Mouse (Mus musculus) T-helper 2 cell (primary cell): ENCODE data around the gene Npr1.

ENCODE experiments used
- in situ Hi-C: fragments of 300-600 bp; cut with MboI, MseI; formaldehyde crosslinking; loops from one replicate; pipeline ENCODE4 v1.15.1; 2025; ENCODE audit warnings: high pct_unique_total_duplicates

Npr1 gene

GRCm38 (mm10) chr3:90465686-90466310, at the start of gene Npr1:
Gene Npr1, minus strand, starts transcription at chr3:90465866.
- in situ Hi-C loops = loop anchor here (10.0 kb wide), 1 partner anchor 51 kb away; no protein-coding TSS in a partner anchor

- in situ Hi-C loops = loop anchor here (5.0 kb wide), 1 partner anchor 87 kb away; the partner anchor contains the start of genes Gm42674 and S100a4
These were observed 49.6 kb upstream of the Npr1 start for GRCm38 (mm10) chr3:90515242-90515641.

GRCm38 (mm10) chr3:90514691-90515090, 49.0 kb upstream of the Npr1 start:
- in situ Hi-C loops = loop anchor here (5.0 kb wide), 1 partner anchor 88 kb away; the partner anchor contains the start of genes Gm42674 and S100a4

DNA sequence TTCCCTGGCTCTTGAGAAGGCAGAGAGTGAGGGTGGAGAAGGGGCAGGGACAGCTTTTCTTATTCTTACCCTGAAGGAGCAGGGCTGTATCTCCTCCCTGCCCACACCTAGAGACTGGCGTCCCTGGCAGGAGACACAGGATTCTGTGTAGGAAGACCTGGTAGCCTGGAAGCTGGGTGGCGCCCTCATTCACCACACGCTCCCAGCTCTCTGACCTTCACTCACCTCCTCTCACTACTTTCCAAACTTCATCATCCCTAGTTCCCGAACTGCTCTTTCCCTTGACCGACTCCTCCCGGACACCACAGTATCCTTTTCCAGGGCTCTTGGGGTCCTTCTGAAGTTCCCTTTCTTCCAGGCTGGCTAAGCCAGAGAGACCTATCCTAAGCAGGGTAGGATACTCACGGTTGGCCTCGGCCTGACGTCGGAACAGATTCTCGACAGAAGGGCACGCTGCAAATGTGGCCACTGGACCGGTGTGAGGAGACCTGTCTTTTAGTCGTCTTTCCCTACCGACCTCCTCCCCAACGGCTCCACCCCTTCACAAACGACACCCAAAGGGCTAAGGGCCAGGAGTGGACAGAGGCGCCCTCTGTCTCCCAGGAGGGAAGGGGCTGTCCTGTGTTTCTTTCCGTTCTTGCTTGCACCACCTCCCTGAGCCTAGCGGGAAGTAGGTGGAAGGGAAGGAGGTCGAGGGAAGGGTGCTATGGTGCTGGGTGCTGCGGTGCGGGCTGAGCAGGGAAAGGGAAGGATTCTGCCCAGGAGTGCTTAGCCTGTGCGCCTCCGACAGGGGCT, 48.3 kb upstream of the Npr1 start, which contains the start of the genes S100a1 and S100a13:
Gene S100a1, minus strand, starts transcription at position 597 of the 795 bp plus-strand sequence.
Gene S100a13, plus strand, starts transcription at position 640 of the 795 bp plus-strand sequence.
- in situ Hi-C loops = no loop called here

DNA sequence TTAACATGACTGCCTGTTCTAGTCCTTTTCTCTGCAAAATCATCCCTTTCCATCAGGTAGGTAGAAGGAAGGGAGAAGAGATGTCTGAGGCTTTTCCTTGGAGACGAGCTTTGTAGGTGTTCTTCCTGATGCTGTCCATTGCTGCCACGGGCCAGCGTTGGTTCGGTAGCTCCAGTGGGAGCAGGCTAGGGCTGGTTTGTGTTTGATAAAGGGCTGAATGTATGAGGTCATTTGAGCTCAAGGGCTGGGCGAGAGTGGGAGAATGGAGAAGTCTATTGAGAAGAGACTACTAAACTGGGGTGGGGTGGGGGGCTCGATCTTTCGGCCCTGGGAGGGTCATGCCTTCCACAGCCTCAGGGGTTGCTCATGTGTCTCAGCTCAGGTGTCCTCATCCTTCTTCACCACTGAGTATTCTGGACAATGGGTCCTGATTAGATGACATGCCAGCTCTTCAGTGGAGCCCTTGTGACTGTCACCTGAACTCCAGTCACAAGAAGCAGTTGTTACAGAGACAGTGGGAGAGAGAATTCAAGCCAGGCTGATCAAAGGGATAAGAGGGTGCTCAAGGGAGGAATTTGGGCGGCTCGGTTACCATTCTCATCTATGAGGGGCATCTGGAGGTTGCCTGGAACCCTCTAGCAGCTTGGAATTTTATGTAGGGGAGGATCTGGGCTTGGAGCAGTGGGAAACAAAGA, 47.4 kb upstream of the Npr1 start:
- in situ Hi-C loops = no loop called here

DNA sequence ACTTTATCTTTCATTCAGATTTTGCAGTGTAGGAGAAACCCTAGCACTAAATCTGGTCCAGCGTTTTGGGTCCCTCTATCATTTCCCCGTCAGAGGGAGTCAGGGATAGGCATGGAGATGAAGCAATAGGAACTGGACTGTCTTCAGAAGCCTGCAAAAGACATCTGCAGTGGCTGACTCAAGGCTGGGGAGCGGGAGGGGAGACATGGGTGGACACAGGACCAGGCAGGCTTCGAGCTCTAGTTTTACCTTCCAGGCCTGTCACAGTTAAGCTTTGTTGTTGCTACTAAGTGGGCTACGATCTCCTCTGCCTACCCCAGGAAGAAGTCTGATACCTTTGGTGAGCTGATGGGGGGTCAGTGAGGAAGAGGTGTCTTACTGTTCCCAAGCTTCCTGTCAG, 46.6 kb upstream of the Npr1 start:
- in situ Hi-C loops = no loop called here

DNA sequence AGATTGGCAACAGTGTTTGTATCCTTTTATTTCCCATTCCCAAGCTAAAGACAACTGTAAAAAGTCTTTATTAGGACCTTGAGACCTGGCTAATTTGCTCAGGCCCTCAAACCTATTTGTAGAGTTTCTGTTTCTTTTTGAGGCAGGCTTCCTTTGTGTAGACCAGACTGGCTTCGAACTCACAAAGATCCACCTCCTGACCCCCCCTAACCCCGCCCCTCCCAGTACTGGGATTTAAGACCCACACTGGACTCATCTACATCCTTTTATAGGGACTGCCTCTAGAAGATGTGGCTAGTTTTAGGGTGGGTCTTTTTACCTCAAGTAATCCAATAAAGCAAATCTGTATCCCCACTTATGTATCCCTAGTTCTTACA, 44.1 kb upstream of the Npr1 start:
- in situ Hi-C loops = loop anchor here (10.0 kb wide), 1 partner anchor 1155 kb away; no protein-coding TSS in a partner anchor

DNA sequence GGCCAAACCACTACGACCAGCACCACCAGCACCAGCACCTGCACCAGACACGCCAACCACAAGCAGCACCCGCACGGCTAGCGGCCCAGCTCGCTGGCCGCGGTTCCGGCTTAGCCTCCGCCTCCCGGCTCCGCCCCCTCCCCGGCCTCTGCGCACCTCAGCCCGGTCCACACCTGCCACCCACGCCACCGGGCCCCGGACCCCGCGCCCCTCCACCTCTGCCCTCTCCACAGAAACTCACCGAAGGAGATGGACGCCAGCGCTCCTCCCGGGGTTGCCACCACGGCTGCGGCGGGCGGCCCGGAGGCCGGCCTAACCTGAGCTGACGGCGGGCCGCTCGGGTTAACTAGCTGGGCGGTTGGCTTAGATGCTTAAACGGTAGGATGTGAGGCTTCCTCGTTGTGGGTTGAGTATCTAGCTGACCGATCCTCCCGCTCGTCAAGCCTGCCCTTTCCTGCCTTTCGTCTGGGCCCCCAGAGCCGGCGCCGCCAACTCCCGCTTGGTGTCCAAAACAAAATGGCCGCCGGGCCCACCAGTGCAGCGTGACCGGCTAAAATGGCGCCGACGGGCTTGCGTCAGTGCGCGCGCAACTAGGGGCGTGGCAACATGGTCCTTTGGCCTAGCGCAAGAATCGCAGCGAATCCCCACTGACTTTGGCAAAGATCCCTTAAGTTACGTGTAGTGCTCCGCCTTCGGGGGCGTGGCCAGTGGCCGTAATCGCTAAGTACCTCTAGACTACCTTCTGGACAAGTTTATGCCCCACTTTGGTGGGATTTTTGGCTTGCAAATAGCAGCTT, 43.5 kb upstream of the Npr1 start, which contains the start of gene Chtop:
Gene Chtop, minus strand, starts transcription at position 549 of the 797 bp plus-strand sequence.
- in situ Hi-C loops = loop anchor here (10.0 kb wide), 1 partner anchor 1154 kb away; no protein-coding TSS in a partner anchor

- in situ Hi-C loops = loop anchor here (10.0 kb wide), 1 partner anchor 1154 kb away; no protein-coding TSS in a partner anchor
These were observed 42.8 kb upstream of the Npr1 start for GRCm38 (mm10) chr3:90508287-90508949.

DNA sequence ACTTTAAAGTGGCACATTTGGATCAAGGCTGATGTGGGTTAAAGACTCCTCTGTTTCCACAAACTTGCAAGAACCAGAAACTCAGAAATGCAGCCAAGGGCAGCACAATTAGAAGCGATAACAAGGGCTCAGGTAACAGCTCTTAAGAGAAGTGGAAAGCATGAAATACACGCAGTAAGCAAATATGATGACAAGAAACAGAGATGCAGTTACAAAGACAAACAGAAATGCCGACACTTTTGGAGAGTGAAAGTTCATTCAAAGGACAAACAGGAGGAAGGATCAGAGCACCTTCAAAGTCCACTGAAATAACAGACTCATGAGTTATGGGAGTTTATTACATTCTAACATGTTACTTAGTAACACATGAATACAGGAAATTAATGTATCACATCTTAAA, 40.7 kb upstream of the Npr1 start:
- in situ Hi-C loops = loop anchor here (10.0 kb wide), 1 partner anchor 1152 kb away; no protein-coding TSS in a partner anchor

DNA sequence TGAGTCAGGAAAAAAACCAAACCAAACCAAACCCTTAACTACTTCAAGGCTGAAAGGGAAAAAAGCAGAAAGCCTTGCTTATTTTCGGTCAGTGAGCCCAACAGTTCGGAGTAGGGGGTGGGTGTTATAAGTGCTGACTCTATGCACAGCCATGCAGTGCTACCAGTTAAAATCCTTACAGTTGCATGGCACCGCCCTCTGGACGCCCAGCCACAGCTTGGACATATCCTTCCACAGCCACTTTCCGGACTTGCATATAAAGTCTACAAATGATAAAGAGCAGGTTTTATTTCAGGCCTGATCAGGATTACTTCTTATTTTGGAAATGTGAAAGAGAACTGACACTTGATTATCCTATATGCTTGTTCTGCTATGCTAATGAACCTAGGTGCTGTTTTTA, 39.5 kb upstream of the Npr1 start:
- in situ Hi-C loops = loop anchor here (10.0 kb wide), 1 partner anchor 1150 kb away; no protein-coding TSS in a partner anchor

DNA sequence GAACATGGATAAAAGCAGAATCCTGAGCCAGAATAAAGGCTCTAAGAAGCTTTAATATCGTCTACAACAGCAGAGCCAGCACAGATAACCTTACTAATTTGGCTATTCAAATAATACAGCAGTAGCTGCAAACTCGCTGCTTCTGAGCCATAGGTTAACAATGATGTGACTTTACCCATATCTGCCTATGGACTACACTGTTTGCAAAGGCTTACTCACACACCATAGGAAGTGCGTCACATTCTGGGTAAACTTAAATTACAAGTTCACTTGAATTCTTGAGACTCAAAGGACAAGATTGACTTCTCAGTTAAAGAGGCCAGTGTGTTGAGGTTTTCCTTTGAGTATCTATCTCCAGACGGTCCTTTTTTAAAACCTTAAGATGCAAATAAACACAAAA, 37.8 kb upstream of the Npr1 start:
- in situ Hi-C loops = loop anchor here (10.0 kb wide), 1 partner anchor 1149 kb away; no protein-coding TSS in a partner anchor

DNA sequence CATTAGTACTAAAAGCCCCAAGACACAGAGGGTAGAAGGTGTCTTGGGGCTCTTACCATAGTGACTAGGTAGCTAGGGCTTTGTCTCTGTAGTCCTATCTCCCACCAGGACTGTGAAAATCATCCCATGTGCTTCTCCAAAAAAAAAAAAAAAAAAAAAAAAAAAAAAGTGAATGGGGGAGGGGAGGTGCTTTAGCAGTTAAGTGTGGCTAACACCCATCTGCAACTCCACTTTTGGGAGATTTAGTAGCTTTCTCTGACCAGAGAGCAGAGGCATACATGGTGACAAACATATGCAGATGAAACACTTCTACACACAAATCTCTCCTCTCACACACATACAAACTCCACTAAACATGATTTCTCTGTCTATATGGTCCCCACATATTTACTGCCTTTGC, 31.9 kb upstream of the Npr1 start:
- in situ Hi-C loops = no loop called here

DNA sequence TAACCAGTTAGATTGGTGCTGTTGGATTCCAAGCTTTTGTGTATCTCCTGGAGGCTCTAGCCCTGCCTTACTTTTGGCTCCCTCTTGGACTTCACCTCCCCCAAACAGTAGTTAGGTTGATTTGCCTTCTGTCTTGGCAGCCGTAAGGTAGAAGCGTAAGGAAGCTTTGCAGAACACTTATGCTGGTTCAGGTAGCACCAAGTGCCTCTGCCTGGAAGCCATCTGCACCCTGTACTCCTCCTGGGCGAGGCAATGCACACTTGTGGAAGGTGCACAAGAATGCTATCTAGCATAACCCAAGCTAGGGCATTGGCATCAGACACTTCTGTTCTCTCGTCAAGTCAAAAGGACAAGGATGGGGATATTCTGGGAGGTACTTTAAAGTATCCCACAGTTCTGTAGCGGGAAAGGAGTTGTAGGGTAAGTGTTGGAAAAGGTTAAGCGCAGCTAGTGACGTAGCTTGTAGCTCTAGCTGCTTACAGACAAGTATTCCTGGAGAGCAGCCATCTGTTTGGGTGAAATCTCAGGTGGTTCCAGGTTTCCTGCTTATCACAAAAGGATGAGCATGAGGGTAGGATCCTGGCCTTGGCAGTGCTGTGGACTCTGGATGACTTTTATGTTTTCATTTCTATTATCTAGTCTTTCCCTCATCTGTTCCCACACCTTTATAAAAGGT, 30.3 kb upstream of the Npr1 start:
- in situ Hi-C loops = no loop called here

DNA sequence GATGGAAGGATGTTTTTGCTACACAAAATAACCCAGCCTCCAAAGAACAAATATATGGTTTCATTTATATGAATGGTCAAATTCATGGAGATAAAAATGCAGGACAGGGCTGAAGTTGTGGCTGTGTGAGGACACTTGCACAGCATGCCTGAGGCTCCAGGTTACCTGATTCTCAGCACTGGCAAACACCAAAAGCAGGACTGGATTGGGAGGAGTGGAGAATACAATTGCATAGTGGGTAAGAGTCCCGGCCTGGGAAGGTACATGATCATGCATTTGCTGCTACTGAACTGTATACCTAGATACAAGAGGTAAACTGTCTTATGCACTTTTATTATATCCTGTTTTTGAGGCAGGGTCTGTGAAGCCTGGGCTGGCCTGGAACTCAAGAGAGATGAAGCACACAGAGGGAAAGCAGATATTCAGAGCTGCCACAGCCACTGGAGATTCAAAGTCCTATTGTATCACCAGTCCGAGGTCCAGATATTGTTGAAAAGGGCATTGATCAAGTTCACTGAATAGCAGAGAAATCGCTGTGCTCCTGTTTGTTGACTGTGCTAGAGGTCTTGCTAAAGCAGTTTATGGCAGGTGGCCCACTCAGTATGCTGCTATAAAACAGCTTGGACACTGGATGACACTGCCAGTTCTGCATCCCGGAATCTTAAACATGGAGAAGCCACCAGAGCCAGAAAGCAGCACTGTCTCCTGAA, 28.3 kb upstream of the Npr1 start:
- in situ Hi-C loops = no loop called here

GRCm38 (mm10) chr3:90491350-90491749, 25.7 kb upstream of the Npr1 start:
- in situ Hi-C loops = no loop called here

DNA sequence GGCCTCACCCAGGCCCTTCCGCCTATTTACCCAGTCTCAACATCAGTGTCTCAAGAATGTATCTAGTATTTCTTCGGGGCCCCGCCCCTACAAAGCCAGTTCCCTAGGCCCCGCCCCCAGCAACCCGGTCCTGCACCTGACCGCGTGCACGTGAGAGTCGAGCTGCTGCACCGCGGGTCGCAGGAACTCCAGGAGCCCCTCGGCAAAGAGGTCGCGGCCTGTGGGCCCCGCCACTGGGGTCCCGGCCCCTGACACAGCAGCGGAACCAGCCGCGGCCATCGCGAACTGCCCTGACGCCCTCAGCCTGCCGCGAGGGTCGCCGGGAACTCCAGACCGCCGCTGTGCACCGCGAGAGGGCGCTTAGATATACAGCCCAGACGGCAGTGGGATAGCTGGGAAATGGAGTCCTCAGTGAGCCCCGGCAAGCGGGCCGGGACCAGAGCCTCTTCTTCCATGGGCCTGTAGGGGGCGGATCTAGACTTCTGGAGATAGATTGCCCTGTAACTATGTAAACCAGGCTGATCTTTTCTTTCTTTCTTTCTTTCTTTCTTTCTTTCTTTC, 25.1 kb upstream of the Npr1 start, which contains the start of gene Snapin:
Gene Snapin, minus strand, starts transcription at position 338 of the 561 bp plus-strand sequence.
- in situ Hi-C loops = no loop called here

- in situ Hi-C loops = no loop called here
These were observed 22.9 kb upstream of the Npr1 start for GRCm38 (mm10) chr3:90488576-90488975.

DNA sequence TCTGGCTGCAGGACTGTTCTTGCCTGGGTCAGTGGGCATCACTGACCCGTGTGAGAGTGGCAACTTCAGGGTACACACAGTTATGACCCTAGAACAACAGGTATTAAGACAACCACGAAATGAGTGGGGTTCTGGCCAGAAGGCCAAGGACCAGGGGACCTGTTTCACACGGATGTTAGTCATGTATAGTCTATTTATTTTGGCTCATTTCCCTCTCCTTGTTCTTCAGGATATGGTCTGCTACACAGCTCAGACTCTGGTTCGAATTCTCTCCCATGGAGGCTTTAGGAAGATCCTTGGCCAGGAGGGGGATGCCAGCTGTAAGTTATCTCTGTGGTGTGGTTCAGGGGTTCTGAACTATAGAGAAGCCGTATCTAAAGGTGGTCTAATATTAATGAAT, 21.3 kb upstream of the Npr1 start:
- in situ Hi-C loops = no loop called here
